Mouse (Mus musculus): ENCODE measurements around the gene Fam122b. TPM values are rescaled to one million over a fixed set of nuclear protein-coding genes. Genes with fewer than 3 reads are reported as not detected.

Fam122b gene
- polyA plus RNA-seq, 1 experiment, result 7.8 TPM

DNA sequence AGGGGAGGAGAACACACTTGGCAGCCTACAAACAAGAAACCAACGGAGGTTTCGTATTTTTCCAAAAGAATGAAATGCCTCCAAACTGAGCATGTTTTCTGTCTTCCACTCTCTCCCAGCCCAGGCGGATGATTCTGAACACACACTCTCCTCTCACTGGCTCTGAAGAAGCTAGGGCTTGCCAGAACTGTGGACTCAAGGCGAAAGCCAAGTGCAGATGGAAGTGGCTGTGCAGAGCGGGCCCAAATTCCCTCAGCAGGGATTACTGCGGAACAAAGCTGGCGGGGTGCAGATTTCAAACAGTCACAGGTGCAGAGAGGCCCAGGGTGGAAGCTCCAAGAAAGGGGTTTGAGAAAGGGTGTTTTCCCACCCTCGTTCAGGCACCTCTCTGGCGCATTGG lies 48.8 kb downstream of the Fam122b start:
- TF ChIP-seq POLR2A (IDR thresholded peaks at IDR 0.05; ENCODE audit: control insufficient read depth, extremely low read depth, insufficient read depth, low read length, poor library complexity), result no peak
- TF ChIP-seq CTCF (IDR thresholded peaks at IDR 0.05; ENCODE audit: borderline replicate concordance, control insufficient read depth, extremely low read depth, insufficient read depth, low read length, poor library complexity), result no peak
- Histone ChIP-seq H3K27me3 (ENCODE audit: control insufficient read depth, insufficient read depth, low read length) (no peaks in the 10 kb centered on the region), H3K36me3 (ENCODE audit: control insufficient read depth, insufficient read depth, low read length) (no peaks in the 10 kb centered on the region), H3K4me3 (ENCODE audit: control insufficient read depth, insufficient read depth, low read length) (no peak overlapping the region), H3K27ac (ENCODE audit: control insufficient read depth, insufficient read depth, low read length) (no peak overlapping the region), H3K4me1 (replicated peaks; ENCODE audit: control insufficient read depth, insufficient read depth, low read length) (no peaks in the 10 kb centered on the region)
- no peak for DNase-seq
- 93% methylated on average over 9 of the region's 9 CpGs for WGBS

DNA sequence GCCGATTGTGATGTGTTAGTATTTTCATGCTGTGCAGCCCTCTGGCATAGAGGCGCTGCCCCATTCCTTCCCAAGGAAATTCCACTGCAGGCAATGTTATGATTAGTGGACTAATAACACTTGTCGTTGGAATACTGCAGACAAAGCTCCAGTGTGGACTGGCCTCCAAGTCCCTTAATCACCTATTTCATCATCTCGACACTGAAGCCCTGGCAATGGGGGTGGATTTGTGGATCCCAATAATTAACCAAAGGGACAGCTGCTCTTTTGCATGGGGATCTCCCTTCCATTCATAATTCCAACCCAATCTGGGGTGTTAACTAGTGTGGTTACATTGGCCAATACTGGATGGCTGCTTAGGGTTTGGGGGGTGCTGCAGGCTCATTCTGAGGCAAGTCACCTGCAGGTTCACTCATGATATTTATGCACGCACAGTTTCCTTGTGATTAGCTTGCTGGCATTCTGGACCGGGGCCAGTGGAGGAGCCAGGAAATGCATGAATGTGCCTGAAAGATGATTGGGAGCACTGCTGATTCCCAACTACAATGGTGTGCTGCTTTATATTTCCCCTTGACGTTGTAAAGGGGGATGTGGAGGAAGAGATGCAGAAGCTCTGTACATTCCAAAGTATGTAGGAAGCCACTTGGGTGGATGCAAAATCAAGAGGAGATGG lies 54.9 kb downstream of the Fam122b start:
- TF ChIP-seq POLR2A (IDR thresholded peaks at IDR 0.05; ENCODE audit: control insufficient read depth, extremely low read depth, insufficient read depth, low read length, poor library complexity), result no peak
- no peak for TF ChIP-seq CTCF (IDR thresholded peaks at IDR 0.05; ENCODE audit: borderline replicate concordance, control insufficient read depth, extremely low read depth, insufficient read depth, low read length, poor library complexity)
- 93% methylated on average over 7 of the region's 7 CpGs for WGBS
- Histone ChIP-seq H3K4me1 (replicated peaks; ENCODE audit: control insufficient read depth, insufficient read depth, low read length) (no peaks in the 10 kb centered on the region), H3K27ac (ENCODE audit: control insufficient read depth, insufficient read depth, low read length) (no peak overlapping the region), H3K36me3 (ENCODE audit: control insufficient read depth, insufficient read depth, low read length) (no peaks in the 10 kb centered on the region), H3K27me3 (ENCODE audit: control insufficient read depth, insufficient read depth, low read length) (no peaks in the 10 kb centered on the region), H3K4me3 (ENCODE audit: control insufficient read depth, insufficient read depth, low read length) (no peak overlapping the region)
- DNase-seq, result no peak

DNA sequence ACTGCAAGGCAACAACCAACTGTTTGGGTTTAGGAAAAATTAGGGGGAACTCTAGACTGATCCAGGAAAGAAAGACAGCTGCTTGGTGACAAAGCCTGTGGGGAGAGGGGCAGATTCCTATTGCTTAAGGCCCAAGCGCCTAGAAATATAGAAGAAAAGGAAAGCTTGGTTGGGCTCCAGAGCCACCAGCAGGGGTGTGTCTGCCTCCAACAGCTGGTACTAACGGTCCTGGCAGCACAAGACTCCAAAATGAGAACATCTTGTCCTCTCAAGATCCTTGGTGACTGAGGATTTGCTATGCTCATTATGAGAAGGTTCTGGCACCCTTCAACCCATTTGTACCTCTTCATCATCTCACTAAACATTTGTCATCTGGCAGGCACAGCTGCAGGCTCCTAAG lies 55.8 kb downstream of the Fam122b start:
- H3K27ac ChIP-seq (ENCODE audit: control insufficient read depth, insufficient read depth, low read length), result no peak overlapping the region
- no peak overlapping the region for H3K4me3 ChIP-seq (ENCODE audit: control insufficient read depth, insufficient read depth, low read length)
- no peaks in the 10 kb centered on the region for H3K4me1 ChIP-seq (replicated peaks; ENCODE audit: control insufficient read depth, insufficient read depth, low read length)
- WGBS, result 92% methylated on average over 2 of the region's 2 CpGs
- TF ChIP-seq POLR2A (IDR thresholded peaks at IDR 0.05; ENCODE audit: control insufficient read depth, extremely low read depth, insufficient read depth, low read length, poor library complexity) (no peak), CTCF (IDR thresholded peaks at IDR 0.05; ENCODE audit: borderline replicate concordance, control insufficient read depth, extremely low read depth, insufficient read depth, low read length, poor library complexity) (no peak)
- H3K27me3 ChIP-seq (ENCODE audit: control insufficient read depth, insufficient read depth, low read length), result no peaks in the 10 kb centered on the region
- no peak for DNase-seq
- no peaks in the 10 kb centered on the region for H3K36me3 ChIP-seq (ENCODE audit: control insufficient read depth, insufficient read depth, low read length)

DNA sequence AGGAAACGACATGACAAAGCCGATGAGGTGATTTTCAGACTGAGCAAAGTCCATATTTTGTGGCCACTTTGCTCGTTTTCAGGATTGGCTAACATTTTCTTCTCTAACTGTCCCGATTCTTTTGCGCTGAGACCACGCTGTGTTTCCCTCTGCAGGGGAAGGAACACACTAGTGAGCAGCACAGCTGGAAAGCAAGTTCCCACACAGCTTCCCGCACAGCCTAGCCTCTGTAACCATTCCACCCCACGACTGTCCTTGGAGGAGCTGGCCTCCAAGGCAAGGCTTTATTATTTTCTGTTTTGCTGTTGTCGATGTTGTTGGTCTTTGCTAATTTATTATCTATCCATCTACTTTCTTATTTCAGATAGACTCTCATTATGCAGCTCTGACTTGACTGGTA lies 57.1 kb downstream of the Fam122b start:
- no peak overlapping the region for H3K4me3 ChIP-seq (ENCODE audit: control insufficient read depth, insufficient read depth, low read length)
- 81% methylated on average over 9 of the region's 9 CpGs for WGBS
- no peak overlapping the region for H3K27ac ChIP-seq (ENCODE audit: control insufficient read depth, insufficient read depth, low read length)
- H3K4me1 ChIP-seq (replicated peaks; ENCODE audit: control insufficient read depth, insufficient read depth, low read length), result no peaks in the 10 kb centered on the region
- DNase-seq, result no peak
- H3K27me3 ChIP-seq (ENCODE audit: control insufficient read depth, insufficient read depth, low read length), result no peaks in the 10 kb centered on the region
- TF ChIP-seq CTCF (IDR thresholded peaks at IDR 0.05; ENCODE audit: borderline replicate concordance, control insufficient read depth, extremely low read depth, insufficient read depth, low read length, poor library complexity) (no peak), POLR2A (IDR thresholded peaks at IDR 0.05; ENCODE audit: control insufficient read depth, extremely low read depth, insufficient read depth, low read length, poor library complexity) (no peak)
- no peaks in the 10 kb centered on the region for H3K36me3 ChIP-seq (ENCODE audit: control insufficient read depth, insufficient read depth, low read length)

DNA sequence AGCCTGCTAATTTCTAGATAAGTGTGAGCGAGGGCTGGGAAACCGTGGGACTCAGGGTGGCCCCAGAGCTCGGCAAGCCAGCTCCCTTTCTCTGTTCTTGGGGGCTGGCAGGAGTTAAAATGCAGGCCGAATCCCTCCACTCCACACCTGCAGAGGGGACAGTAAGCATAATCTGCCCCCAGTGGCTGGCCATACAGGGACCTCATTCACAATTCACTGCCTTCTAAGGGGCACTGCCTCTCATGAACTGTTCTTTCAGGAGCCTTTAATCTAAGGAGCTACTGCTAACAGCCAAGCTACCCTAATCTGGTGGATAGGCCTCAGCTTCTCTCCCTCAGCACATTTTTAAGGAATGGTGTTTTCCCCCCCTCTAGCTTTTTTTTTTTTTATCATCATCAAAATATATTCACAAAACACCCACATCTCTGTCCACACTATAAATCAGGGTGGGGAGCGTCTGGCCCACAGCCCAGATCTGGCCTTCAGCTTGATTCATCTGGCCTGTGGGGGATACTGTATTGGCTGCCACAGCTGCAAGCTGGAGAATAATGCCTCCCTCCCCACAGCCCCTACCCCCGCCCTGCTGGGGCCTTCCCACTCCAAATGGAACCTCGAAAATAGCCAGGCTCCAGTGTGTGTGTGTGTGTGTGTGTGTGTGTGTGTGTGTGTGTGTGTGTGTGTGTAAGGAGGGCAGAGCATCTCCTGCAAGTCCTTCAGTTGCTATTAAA lies 57.7 kb downstream of the Fam122b start:
- no peak overlapping the region for H3K27ac ChIP-seq (ENCODE audit: control insufficient read depth, insufficient read depth, low read length)
- no peaks in the 10 kb centered on the region for H3K4me1 ChIP-seq (replicated peaks; ENCODE audit: control insufficient read depth, insufficient read depth, low read length)
- DNase-seq, result no peak
- H3K27me3 ChIP-seq (ENCODE audit: control insufficient read depth, insufficient read depth, low read length), result no peaks in the 10 kb centered on the region
- TF ChIP-seq POLR2A (IDR thresholded peaks at IDR 0.05; ENCODE audit: control insufficient read depth, extremely low read depth, insufficient read depth, low read length, poor library complexity) (no peak), CTCF (IDR thresholded peaks at IDR 0.05; ENCODE audit: borderline replicate concordance, control insufficient read depth, extremely low read depth, insufficient read depth, low read length, poor library complexity) (no peak)
- H3K4me3 ChIP-seq (ENCODE audit: control insufficient read depth, insufficient read depth, low read length), result no peak overlapping the region
- 83% methylated on average over 7 of the region's 7 CpGs for WGBS
- no peaks in the 10 kb centered on the region for H3K36me3 ChIP-seq (ENCODE audit: control insufficient read depth, insufficient read depth, low read length)

DNA sequence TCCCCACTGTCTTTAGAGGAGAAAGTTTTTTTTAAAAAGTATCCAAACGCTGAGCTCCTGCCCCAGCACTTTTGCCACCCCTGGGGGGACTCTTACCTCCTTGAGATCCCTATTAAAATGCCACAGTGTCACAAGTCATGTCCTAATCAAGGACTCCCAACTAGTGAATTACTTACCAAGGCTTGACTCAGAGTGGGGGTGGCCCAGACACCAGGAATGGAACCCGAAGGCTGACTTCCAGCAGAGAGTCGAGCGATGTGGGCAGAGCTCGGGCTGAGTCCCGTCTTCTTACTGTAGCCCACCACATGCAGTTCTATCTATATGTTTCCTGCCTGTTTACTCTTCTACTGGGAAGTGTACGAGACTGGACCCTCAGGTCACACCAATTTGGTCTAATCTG lies 60.2 kb downstream of the Fam122b start:
- DNase-seq, result no peak
- Histone ChIP-seq H3K27me3 (ENCODE audit: control insufficient read depth, insufficient read depth, low read length) (no peaks in the 10 kb centered on the region), H3K4me1 (replicated peaks; ENCODE audit: control insufficient read depth, insufficient read depth, low read length) (no peaks in the 10 kb centered on the region), H3K27ac (ENCODE audit: control insufficient read depth, insufficient read depth, low read length) (no peak overlapping the region), H3K36me3 (ENCODE audit: control insufficient read depth, insufficient read depth, low read length) (no peaks in the 10 kb centered on the region), H3K4me3 (ENCODE audit: control insufficient read depth, insufficient read depth, low read length) (no peak overlapping the region)
- TF ChIP-seq POLR2A (IDR thresholded peaks at IDR 0.05; ENCODE audit: control insufficient read depth, extremely low read depth, insufficient read depth, low read length, poor library complexity), result no peak
- TF ChIP-seq CTCF (IDR thresholded peaks at IDR 0.05; ENCODE audit: borderline replicate concordance, control insufficient read depth, extremely low read depth, insufficient read depth, low read length, poor library complexity), result no peak
- WGBS, result 94% methylated on average over 7 of the region's 7 CpGs

All from thymus, adult 2 months (tissue).